Mouse (Mus musculus): ENCODE results near the gene Alox12. TPM values are rescaled to one million over a fixed set of nuclear protein-coding genes. Genes with fewer than 3 reads are reported as not detected.

Gene Alox12
- 1 to 10 TPM; 1.6 to 1.9 TPM for total RNA-seq (2021)
- long read RNA-seq, experiment 1, partial matches to known transcripts, result 0 of 6 reads
- long read RNA-seq, experiment 1, other reads (novel, unspliced or antisense), result 3 of 6 reads
- long read RNA-seq, experiment 2, partial matches to known transcripts, result 0 of 1 reads
- long read RNA-seq, experiment 2, other reads (novel, unspliced or antisense), result 1 of 1 reads

GRCm38 (mm10) chr11:70254931-70255531 lies at the start of gene Alox12:
TSS of gene Alox12 (minus strand) at chr11:70255353.
- peak; percentile 67 to 69 for DNase-seq

- DNase-seq, result peak in 1 of 2 experiments; percentile 27
Measured at GRCm38 (mm10) chr11:70302293-70302692, 47.1 kb upstream of the Alox12 start.

- no peak for DNase-seq
Measured at GRCm38 (mm10) chr11:70297836-70298454, 42.8 kb upstream of the Alox12 start.

- DNase-seq, result peak in 1 of 2 experiments; percentile 32
Measured at GRCm38 (mm10) chr11:70297405-70297804, 42.3 kb upstream of the Alox12 start.

- DNase-seq, result no peak
Measured at GRCm38 (mm10) chr11:70293881-70294280, 38.7 kb upstream of the Alox12 start.

GRCm38 (mm10) chr11:70291235-70291634 lies 36.1 kb upstream of the Alox12 start:
- DNase-seq, result no peak

GRCm38 (mm10) chr11:70289236-70289635 lies 34.1 kb upstream of the Alox12 start:
- DNase-seq, result peak; percentile 28 to 51

- DNase-seq, result no peak
Measured at GRCm38 (mm10) chr11:70288102-70288501, 32.9 kb upstream of the Alox12 start.

GRCm38 (mm10) chr11:70285686-70286085 lies 30.5 kb upstream of the Alox12 start:
- DNase-seq, result no peak

GRCm38 (mm10) chr11:70284757-70285156 lies 29.6 kb upstream of the Alox12 start:
- DNase-seq, result no peak

- no peak for DNase-seq
Measured at GRCm38 (mm10) chr11:70283666-70284065, 28.5 kb upstream of the Alox12 start.

- peak in 1 of 2 experiments; percentile 24 for DNase-seq
Measured at GRCm38 (mm10) chr11:70280441-70280840, 25.3 kb upstream of the Alox12 start.

GRCm38 (mm10) chr11:70278961-70279360 lies 23.8 kb upstream of the Alox12 start:
- DNase-seq, result no peak

- no peak for DNase-seq
Measured at GRCm38 (mm10) chr11:70271641-70272040, 16.5 kb upstream of the Alox12 start.

GRCm38 (mm10) chr11:70266405-70266804 lies 11.3 kb upstream of the Alox12 start:
- DNase-seq, result peak; percentile 67 to 77

- no peak for DNase-seq
Measured at GRCm38 (mm10) chr11:70265819-70266218, 10.7 kb upstream of the Alox12 start.

- DNase-seq, result no peak
Measured at GRCm38 (mm10) chr11:70265252-70265651, 10.1 kb upstream of the Alox12 start.

- DNase-seq, result no peak
Measured at GRCm38 (mm10) chr11:70259035-70259434, 3.9 kb upstream of the Alox12 start.

GRCm38 (mm10) chr11:70254337-70254736 lies 816 bp downstream of the Alox12 start:
- DNase-seq, result peak in 1 of 2 experiments; percentile 17

GRCm38 (mm10) chr11:70251853-70252252 lies 3.3 kb downstream of the Alox12 start:
- DNase-seq, result no peak

GRCm38 (mm10) chr11:70250150-70250549 lies 5.0 kb downstream of the Alox12 start:
- no peak for DNase-seq

GRCm38 (mm10) chr11:70247136-70247845 lies 7.9 kb downstream of the Alox12 start:
- DNase-seq, result peak; percentile 72 to 91

GRCm38 (mm10) chr11:70242591-70242990 lies 12.6 kb downstream of the Alox12 start:
- no peak for DNase-seq
